Mouse (Mus musculus) neural tube, postnatal 0 days (tissue): ENCODE measurements around the gene Hoxa10. TPM values are rescaled to one million over a fixed set of nuclear protein-coding genes. Genes with fewer than 3 reads are reported as not detected.

Experiments
- microRNA counts: library from miRNA; unstranded; fragments of <30 nt; microRNA quantifications from one replicate; lab custom pipeline; 2015
- microRNA-seq: library from miRNA; unstranded; fragments of <30 nt; microRNA quantifications from one replicate; pipeline ENCODE4, GENCODE M21; 2016
- polyA plus RNA-seq: library from polyadenylated mRNA; unstranded; fragments of >200 nt; fragmentation: Nextera tagmentation; extraction: Ambion mirVana; gene quantifications from 2 replicates; pipeline ENCODE4 v1.2.1, GENCODE M21; 2015

The Hoxa10 gene
- 62.4 and 92.7 TPM in 2 replicates for polyA plus RNA-seq

DNA sequence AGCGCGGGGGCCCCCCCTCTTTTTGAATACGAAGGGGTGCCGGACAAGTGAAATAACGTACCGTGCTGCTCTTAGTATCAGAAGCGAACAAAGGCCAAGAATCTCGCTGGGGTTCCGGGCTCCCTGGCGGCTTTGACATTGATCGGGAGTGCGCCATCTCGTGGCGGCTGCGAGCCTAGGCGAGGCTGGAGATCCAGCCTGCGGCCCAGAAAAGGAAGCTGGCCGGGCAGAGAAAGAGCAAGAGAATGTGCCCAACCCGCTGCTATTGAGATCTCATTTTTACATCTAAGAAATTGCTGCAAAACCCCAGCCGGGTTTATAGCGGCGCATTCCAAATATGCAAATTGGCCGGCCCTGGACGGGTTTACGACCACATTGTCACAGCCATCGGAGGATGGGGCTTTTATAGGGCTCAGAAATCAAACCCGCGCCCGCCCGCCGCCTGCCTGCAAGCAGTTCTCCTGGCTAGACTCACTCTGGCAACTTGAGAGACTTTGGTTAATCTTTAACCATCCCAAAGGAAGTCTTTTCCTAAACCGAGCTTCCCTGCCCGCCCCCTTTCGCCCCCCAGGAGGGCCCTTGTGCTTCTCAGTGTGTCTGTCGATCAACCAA, at the start of gene Hoxa10:
Hoxa10 (minus strand) TSS at position 466 of the 612 bp plus-strand sequence.

DNA sequence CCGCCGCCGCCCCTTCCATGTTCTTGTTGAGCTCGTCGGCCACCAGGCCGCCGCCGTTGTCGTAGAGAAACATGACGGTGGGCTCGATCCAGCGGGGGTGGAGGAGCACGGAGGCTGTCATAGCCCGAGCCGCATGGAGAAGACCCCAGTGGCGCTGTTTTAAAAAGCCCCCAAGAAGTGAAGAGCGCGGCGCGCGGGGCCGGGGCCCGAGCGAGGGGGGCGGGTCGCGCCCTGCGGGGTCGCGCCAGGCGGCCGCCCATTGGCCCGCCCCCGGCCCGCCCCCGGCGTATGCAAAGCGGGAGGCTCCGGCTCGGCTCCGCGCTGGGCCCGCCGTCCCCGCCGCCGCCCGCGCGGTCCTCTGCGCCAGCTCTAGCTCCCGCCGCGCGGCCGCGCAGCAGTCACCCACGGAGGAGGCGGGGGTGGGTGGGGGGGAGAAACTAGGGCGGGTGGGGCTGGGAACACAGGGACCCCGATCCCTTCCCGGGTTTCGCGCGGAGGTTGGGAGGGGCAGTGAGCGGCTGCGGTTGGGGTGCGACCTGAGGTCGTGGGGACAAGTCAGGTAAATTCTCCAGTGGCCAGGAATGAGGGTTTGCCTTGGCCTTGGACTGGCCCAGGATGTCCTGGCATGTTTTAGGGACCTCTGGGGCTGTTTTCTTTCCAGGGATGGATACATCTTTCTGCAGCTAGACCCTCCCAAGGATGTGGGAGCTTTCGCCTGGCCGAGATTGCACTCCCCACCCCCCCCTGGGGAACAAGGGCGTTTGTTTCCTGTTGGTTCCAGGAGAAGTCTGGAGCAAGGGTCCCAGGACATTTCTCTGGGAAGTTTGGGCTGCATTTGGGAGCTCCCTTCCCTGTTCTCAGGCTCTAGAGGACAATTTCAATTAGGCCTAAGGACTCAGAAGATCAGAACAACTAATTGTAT, 20.3 kb upstream of the Hoxa10 start, which contains the start of gene Hoxa13:
Hoxa13 (minus strand) TSS at position 227 of the 922 bp plus-strand sequence.

DNA sequence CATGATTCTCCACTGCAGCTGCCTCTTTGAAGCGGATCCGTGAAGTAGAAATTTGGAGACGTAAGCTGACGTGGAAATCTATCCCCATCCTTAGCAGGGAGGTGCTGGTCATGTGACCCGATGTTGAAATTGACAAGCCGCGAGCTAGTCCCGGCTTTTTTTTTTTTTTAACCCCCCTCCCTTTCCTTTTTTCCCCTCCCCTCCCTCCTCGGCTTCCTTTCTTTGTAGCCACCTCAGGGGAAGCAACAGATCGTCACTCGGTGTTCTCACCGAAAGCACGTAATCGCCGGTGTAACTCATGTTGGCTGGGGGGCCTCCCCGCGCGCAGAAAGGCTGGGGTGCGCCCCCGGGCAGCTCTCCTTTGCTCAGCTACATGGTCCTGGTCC, 5.1 kb upstream of the Hoxa10 start, which contains the start of gene Hoxa11:
Hoxa11 (minus strand) TSS at position 54 of the 386 bp plus-strand sequence.

DNA sequence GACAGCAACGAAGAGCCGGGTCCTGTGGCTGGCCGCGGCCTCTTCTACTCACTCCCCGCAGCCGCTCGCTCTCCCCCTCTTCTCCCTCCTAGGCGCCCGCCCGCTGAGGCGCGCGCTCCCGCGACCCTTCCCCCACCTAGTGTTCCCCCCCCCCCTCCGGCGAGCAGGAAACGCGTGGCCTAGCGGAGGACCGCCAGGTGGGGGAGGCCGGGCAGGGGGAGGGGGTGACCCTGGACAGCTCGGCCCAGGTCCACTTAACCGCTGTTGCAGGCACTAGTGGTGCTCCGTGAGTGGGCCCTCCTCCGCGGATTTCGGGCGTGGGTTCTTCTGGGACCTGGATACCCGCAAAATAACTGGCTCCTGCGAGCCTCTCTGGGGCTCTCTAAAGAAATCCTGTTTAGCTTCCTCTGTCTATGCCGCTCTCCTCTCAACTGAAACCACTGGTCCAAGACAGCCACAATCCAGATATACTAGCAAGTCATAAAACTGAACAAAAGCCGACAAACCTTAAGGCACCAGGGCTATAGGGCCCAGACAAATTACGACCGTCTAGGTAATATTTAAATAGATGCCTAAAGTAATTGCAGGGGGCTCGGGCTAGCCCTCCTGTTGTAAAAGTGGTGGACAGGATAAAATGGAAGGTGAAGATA, 10.0 kb downstream of the Hoxa10 start, which contains the start of gene Hoxa9:
Hoxa9 (minus strand) TSS at position 574 of the 650 bp plus-strand sequence.

DNA sequence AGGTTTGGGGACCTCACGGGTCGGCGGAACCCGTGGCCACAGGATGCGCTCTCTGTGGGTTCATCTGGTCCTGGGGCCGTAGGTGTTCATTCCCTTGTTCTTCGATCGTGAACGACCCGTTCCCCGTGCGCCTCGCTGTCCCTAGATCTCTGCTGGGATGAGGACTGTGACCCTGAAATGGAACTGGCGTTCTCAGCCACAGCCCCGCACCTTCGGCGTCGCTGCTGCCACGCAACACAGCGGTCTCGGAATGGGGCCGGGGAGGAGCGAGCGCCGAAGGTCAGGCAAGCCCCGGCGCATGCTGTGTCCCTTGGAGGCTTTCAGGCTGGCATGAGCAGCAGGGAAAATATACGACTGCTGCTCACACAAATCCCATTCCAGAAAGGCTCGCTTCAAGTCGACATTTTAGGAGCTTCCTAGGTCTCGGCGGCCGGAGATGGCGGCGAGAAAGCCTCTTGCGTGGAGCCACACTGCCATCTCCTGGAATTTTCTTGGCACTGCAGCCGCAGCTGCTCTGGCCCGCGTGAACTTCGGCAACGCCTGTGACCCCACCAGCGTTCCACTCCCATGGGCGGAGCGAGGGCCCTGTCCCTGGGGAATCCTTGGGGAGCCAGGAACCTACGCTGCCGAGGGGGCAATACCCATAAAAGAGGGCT, 19.2 kb downstream of the Hoxa10 start, which contains the start of gene Hoxa7:
Hoxa7 (minus strand) TSS at position 518 of the 656 bp plus-strand sequence.

DNA sequence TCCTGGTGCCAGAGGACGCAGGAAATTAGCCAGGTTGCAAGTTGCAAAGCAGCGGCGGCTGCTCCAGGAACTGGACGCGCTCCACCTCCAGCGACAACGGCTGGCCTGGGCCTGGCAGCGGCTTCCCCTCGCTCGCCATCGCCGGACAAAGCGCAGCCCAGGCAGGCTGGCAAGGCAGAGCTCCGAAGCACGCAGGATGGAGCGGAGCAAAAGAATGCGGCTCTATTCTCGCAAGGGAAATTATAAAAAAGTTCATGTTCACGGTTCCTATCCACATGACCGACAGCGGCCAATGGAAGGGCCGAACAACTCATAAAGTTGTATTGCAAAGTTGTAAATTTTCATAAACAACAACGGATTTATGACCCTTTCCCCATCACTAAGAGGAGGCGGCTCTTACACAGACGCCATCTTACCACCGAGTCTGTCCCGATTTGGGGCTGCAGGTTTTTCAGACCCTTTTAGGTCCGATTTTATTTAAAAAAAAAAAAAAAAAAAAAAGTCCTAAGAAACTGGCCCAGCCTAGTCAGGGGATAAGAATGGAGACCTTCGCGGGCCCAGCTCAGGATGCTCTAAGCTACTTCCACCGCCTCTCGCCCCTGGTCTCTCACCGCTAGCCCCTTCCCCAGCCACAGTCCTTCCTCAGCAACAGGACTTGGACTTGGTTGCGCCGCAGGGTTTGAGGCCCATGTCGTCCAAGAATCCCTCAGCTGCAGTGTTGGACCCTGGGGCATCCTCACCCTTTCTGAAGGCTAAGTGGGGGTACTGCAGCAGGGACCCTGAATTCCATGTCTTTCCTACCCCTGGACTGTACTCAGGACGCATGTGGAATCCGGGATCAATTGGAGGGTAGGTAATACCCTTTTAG, 27.3 kb downstream of the Hoxa10 start, which contains the start of the genes Hoxa3 and Gm28308:
Hoxa3 (minus strand) TSS at position 218 of the 868 bp plus-strand sequence.
Gm28308 (minus strand) TSS at position 221 of the 868 bp plus-strand sequence.

DNA sequence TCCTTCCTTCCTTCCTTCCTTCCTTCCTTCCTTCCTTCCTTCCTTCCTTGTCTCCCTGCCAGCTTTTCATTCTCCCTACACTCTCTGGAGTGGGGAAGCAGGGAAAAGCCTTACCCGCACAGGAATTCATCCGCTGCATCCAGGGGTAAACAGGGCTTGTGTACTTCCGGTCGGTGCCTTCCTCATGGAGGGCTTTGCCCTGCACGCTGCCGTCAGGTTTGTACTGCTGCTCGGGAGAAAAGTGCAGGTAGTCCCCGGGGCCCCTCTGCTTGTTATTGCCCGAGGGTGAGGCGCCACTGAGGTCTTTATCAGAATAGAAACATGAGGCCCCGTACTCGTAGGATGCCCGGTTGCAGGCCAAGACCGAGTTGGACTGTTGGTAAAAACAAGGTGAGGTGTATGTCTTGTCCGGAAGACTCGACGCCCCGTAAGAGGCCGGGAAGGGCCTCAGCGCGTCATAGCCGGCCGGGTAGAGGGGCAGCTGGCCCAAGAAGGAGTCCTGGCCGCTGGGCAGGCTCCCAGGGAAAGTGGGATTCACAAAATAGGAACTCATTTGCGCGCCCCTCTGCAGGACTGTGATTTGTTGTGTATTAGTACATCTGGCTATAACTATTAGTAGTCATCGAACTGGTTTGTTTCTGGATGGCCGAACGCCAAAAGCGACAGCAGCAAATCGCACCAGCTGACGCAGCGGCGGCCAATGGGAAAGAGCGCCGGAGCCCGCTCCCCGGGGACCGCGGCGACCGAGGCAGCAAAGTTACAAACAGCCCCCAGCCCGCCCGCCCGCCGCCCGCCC, 32.4 kb downstream of the Hoxa10 start, which contains the start of gene Hoxa6:
Hoxa6 (minus strand) TSS at position 651 of the 796 bp plus-strand sequence.

DNA sequence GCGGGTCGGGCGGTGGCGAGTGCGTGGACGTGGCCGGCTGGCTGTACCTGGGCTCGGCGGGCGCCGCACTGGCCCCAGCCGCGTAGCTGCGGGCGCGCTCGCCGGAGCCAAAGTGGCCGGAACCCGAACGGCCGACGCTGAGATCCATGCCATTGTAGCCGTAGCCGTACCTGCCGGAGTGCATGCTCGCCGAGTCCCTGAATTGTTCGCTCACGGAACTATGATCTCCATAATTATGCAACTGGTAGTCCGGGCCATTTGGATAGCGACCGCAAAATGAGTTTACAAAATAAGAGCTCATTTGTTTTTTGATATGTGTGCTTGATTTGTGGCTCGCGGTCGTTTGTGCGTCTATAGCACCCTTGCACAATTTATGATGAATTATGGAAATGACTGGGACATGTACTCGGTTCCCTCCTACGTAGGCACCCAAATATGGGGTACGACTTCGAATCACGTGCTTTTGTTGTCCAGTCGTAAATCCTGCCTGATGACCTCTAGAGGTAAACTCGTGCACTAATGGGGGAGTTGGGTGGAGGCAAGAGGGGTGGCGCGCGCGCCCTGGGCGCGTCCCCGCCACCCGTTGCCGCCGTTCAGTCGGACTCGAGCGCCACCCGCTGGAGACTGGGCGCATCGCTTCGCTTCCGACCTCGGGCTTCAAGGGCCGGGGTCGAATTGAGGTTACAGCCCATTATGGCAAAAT, 36.5 kb downstream of the Hoxa10 start, which contains the start of gene Hoxa5:
Hoxa5 (minus strand) TSS at position 538 of the 703 bp plus-strand sequence.

DNA sequence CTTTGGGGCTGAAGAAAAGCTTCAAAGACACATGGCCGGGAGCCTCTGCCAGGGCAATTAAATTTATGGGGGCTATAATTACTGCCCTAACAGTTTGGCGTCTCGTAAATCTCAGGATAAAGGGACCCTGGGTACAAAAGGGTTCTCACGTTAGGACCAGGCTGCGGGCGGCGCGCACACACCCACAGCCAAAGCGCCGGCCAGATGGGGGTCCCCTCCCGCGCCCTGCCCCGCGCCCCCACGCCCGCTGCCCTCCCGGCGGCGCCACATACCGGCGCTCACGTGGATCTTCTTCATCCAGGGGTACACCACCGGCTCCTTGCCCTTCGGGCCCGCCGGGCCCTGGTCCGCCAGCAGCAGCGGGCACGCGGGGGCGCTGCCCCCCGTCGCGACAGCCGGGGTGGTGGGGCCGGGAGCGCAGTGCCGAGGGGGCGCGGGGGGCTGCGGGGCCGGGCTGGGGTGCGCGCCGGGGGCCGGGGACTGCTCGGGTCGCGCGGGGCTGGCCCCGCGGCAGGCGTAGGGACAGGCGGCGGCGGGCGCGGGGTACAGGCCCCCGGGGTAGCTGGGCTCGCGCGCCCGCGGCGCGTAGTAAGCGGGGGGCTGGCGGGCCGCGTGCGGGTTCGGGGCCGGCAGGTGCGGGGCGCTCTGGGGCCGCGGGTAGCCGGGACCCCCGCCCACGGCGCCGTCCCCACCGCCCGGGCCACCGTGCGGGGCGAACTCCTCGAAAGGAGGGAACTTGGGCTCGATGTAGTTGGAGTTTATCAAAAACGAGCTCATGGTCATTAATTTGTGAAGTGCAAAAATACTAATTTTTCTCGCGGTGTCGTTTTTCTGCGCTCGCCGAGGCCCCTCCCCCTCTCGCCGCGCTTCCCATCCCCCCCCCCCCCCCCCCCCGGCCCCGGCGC, 49.5 kb downstream of the Hoxa10 start, which contains the start of gene Hoxa4:
Hoxa4 (minus strand) TSS at position 848 of the 905 bp plus-strand sequence.

MicroRNAs encoded within 50 kb of the gene (microRNA counts, 519-probe panel; counts per million panel counts)
- 5,207 counts per million, percentile 65 among the panel's probes with 10 or more counts for microRNA mmu-miR-196b (lab: Ali Mortazavi, UCI)

Small RNAs within 50 kb of the gene (microRNA-seq; reads per million reads assigned to microRNA genes)
- gene Mir196b: 4,524 reads per million, percentile 90 among the genes with 10 or more reads in this experiment

Other genes starting within 250 kb of the Hoxa10 start
- 27.8 and 29.3 TPM in 2 replicates for gene Skap2, start 228.3 kb downstream of the Hoxa10 start, polyA plus RNA-seq
- 1.1 and 1.3 TPM in 2 replicates for gene Hoxa1, start 82.5 kb downstream of the Hoxa10 start, polyA plus RNA-seq
- 4.2 and 5.9 TPM in 2 replicates for gene Hoxa2, start 76.0 kb downstream of the Hoxa10 start, polyA plus RNA-seq
- gene 5730596B20Rik, start 63.4 kb downstream of the Hoxa10 start, polyA plus RNA-seq: 1.0 and 1.4 TPM in 2 replicates
- 2.2 and 2.4 TPM in 2 replicates for gene Hoxa4, start 49.1 kb downstream of the Hoxa10 start, polyA plus RNA-seq
- 13.8 and 24.7 TPM in 2 replicates for gene Hoxa5, start 36.3 kb downstream of the Hoxa10 start, polyA plus RNA-seq
- 9.2 and 13.5 TPM in 2 replicates for gene Hoxa6, start 32.1 kb downstream of the Hoxa10 start, polyA plus RNA-seq
- gene Hoxa3, start 27.5 kb downstream of the Hoxa10 start, polyA plus RNA-seq: 6.4 and 6.9 TPM in 2 replicates
- gene Gm28308, start 27.5 kb downstream of the Hoxa10 start, polyA plus RNA-seq: 0.61 and 1.8 TPM in 2 replicates
- 84.8 and 121 TPM in 2 replicates for gene Hoxa7, start 19.0 kb downstream of the Hoxa10 start, polyA plus RNA-seq
- gene Hoxa9, start 9.8 kb downstream of the Hoxa10 start, polyA plus RNA-seq: 60.9 and 73.2 TPM in 2 replicates
- gene Hoxa11, start 5.0 kb upstream of the Hoxa10 start, polyA plus RNA-seq: 4.9 and 7.6 TPM in 2 replicates
- gene Hoxa13, start 20.0 kb upstream of the Hoxa10 start, polyA plus RNA-seq: not detected in 2 replicates
- 0.76 and 0.79 TPM in 2 replicates for gene Evx1, start 72.6 kb upstream of the Hoxa10 start, polyA plus RNA-seq